Comparison of ENCODE assay signal across 23 mouse cellular contexts in genomic region chr15:82907306-82907705, GRCm38 (mm10).
DNase-seq lines count a peak whose midpoint lies in the region; ATAC-seq and TF ChIP-seq lines count a peak whose summit lies in the region.
"Had no signal": no experiment of that assay in that cellular context is flagged by ENCODE, and none has a peak within 500 bp of the region (broad histone marks: within the 10 kb centered on the region; RNA-seq: fewer than 3 reads in every experiment).

No protein-coding gene starts in this region.

- no peak overlapping the region for H3K9ac ChIP-seq in forebrain, embryonic 13.5 days
- H3K9ac ChIP-seq in hindbrain, postnatal 0 days (replicated peaks; ENCODE audit: low read length): no peak overlapping the region
- H3K9ac ChIP-seq: intestine, embryonic 15.5 days; limb, embryonic 13.5 days; liver, embryonic 14.5 days; lung, embryonic 15.5 days; neural tube, embryonic 12.5 days had no signal

- no peak for DNase-seq in forebrain, embryonic 10.5 days (ENCODE audit: extremely low spot score, low spot score)
- DNase-seq in hindbrain, embryonic 10.5 days (ENCODE audit: low spot score): no peak
- no peak for DNase-seq in hindbrain, postnatal 0 days (ENCODE audit: low spot score)
- peak; percentile 2 for DNase-seq in ovary, postnatal 36 days (ENCODE audit: low spot score)
- no peak for DNase-seq in ovary, postnatal 14 days (ENCODE audit: low spot score)
- DNase-seq in embryonic facial prominence, embryonic 10.5 days (ENCODE audit: low spot score): peak; percentile 7
- DNase-seq in left cerebral cortex, postnatal 14 days (ENCODE audit: low spot score in 2 of 2): no peak
- DNase-seq: adrenal gland, postnatal 10 days; cerebellum, adult 9-10 months; gastrocnemius, postnatal 10 days; kidney, postnatal 36 days; right cerebral cortex, postnatal 14 days; thymus, postnatal 14 days had no signal

- H3K27me3 ChIP-seq in forebrain, embryonic 13.5 days: peaks cover 26% of the 10 kb centered on the region
- peaks cover 100% of the 10 kb centered on the region for H3K27me3 ChIP-seq in forebrain, embryonic 10.5 days (ENCODE audit: poor library complexity, severe bottlenecking)
- peaks cover 99% of the 10 kb centered on the region for H3K27me3 ChIP-seq in hindbrain, embryonic 10.5 days (ENCODE audit: insufficient read depth, poor library complexity, severe bottlenecking)
- H3K27me3 ChIP-seq in hindbrain, postnatal 0 days (ENCODE audit: insufficient read depth, low read length): no peaks in the 10 kb centered on the region
- H3K27me3 ChIP-seq in embryonic facial prominence, embryonic 10.5 days (replicated peaks; ENCODE audit: low read depth, poor library complexity, severe bottlenecking): peaks cover 89% of the 10 kb centered on the region

- H3K4me3 ChIP-seq in forebrain, embryonic 13.5 days: no peak overlapping the region
- no peak overlapping the region for H3K4me3 ChIP-seq in forebrain, embryonic 10.5 days
- H3K4me3 ChIP-seq in hindbrain, embryonic 10.5 days: no peak overlapping the region
- H3K4me3 ChIP-seq in hindbrain, postnatal 0 days (ENCODE audit: low read length): no peak overlapping the region
- no peak overlapping the region for H3K4me3 ChIP-seq in embryonic facial prominence, embryonic 10.5 days
- H3K4me3 ChIP-seq: intestine, embryonic 15.5 days; limb, embryonic 13.5 days; lung, embryonic 15.5 days; neural tube, embryonic 12.5 days had no signal

- 0 out of 2 replicates have a peak overlapping the region, but pooled peaks have one; percentile 44 for H3K27ac ChIP-seq in forebrain, embryonic 13.5 days
- no peak overlapping the region for H3K27ac ChIP-seq in forebrain, embryonic 10.5 days
- H3K27ac ChIP-seq in hindbrain, embryonic 10.5 days: peak overlapping the region; percentile 31; the same call in 1 of the 2 replicates
- no peak overlapping the region for H3K27ac ChIP-seq in hindbrain, postnatal 0 days
- H3K27ac ChIP-seq in embryonic facial prominence, embryonic 10.5 days (replicated peaks): 0 out of 2 replicates have a peak overlapping the region, but pooled peaks have one; percentile 49
- H3K27ac ChIP-seq: intestine, embryonic 15.5 days; liver, embryonic 14.5 days; lung, embryonic 15.5 days; macrophage; neural tube, embryonic 12.5 days had no signal

- H3K9me3 ChIP-seq in forebrain, embryonic 13.5 days (replicated peaks): no peaks in the 10 kb centered on the region
- no peaks in the 10 kb centered on the region for H3K9me3 ChIP-seq in forebrain, embryonic 10.5 days
- no peaks in the 10 kb centered on the region for H3K9me3 ChIP-seq in hindbrain, embryonic 10.5 days
- no peaks in the 10 kb centered on the region for H3K9me3 ChIP-seq in hindbrain, postnatal 0 days (ENCODE audit: low read length)
- no peaks in the 10 kb centered on the region for H3K9me3 ChIP-seq in embryonic facial prominence, embryonic 10.5 days
- H3K9me3 ChIP-seq: intestine, embryonic 15.5 days; limb, embryonic 13.5 days; lung, embryonic 15.5 days; neural tube, embryonic 12.5 days had no signal

- WGBS in forebrain, embryonic 13.5 days: 83% methylated on average over 5 of the region's 5 CpGs
- 83% methylated on average over 5 of the region's 5 CpGs for WGBS in forebrain, embryonic 10.5 days
- 85% methylated on average over 5 of the region's 5 CpGs for WGBS in hindbrain, embryonic 10.5 days
- 78% methylated on average over 5 of the region's 5 CpGs for WGBS in hindbrain, postnatal 0 days
- 82% methylated on average over 5 of the region's 5 CpGs for WGBS in embryonic facial prominence, embryonic 10.5 days

- H3K36me3 ChIP-seq in forebrain, embryonic 13.5 days (ENCODE audit: poor library complexity, severe bottlenecking): no peaks in the 10 kb centered on the region
- H3K36me3 ChIP-seq in forebrain, embryonic 10.5 days (replicated peaks): no peaks in the 10 kb centered on the region
- H3K36me3 ChIP-seq in hindbrain, embryonic 10.5 days: no peaks in the 10 kb centered on the region
- no peaks in the 10 kb centered on the region for H3K36me3 ChIP-seq in hindbrain, postnatal 0 days (ENCODE audit: insufficient read depth, low read length)
- H3K36me3 ChIP-seq in embryonic facial prominence, embryonic 10.5 days (replicated peaks): no peaks in the 10 kb centered on the region
- H3K36me3 ChIP-seq: intestine, embryonic 15.5 days; limb, embryonic 13.5 days; lung, embryonic 15.5 days; neural tube, embryonic 12.5 days had no signal

- TF ChIP-seq CTCF in hindbrain, postnatal 0 days (IDR thresholded peaks at IDR 0.05; ENCODE audit: low read depth): no peak

- H3K4me2 ChIP-seq in forebrain, embryonic 13.5 days: no peak overlapping the region
- H3K4me2 ChIP-seq in hindbrain, postnatal 0 days (ENCODE audit: low read depth, low read length): no peak overlapping the region
- H3K4me2 ChIP-seq: intestine, embryonic 15.5 days; limb, embryonic 13.5 days; lung, embryonic 15.5 days; midbrain, embryonic 11.5 days; neural tube, embryonic 12.5 days had no signal

- intact Hi-C loops in left cerebral cortex, postnatal 14 days (cut with DNase I): no loop called here

- no peak for ATAC-seq in forebrain, embryonic 13.5 days
- ATAC-seq in hindbrain, postnatal 0 days: no peak
- ATAC-seq: activated CD4-positive, CD25-positive, alpha-beta regulatory T cell, adult 4 months; CD4-positive, CD25-positive, alpha-beta regulatory T cell, adult 4 months had no signal

- H3K4me1 ChIP-seq in forebrain, embryonic 13.5 days: peaks cover 74% of the 10 kb centered on the region
- H3K4me1 ChIP-seq in forebrain, embryonic 10.5 days: peaks cover 96% of the 10 kb centered on the region
- H3K4me1 ChIP-seq in hindbrain, embryonic 10.5 days (replicated peaks): peaks cover 86% of the 10 kb centered on the region
- H3K4me1 ChIP-seq in hindbrain, postnatal 0 days (ENCODE audit: insufficient read depth, low read length): peaks cover 26% of the 10 kb centered on the region
- peaks cover 88% of the 10 kb centered on the region for H3K4me1 ChIP-seq in embryonic facial prominence, embryonic 10.5 days

Comparison
In these comparisons a context has a peak if more than half of its experiments do, and no peak if none do; other contexts are left out.
1. H3K27ac ChIP-seq: peak in forebrain, embryonic 13.5 days (single experiment), hindbrain, embryonic 10.5 days (single experiment) and embryonic facial prominence, embryonic 10.5 days (single experiment); none in forebrain, embryonic 10.5 days (single experiment) and hindbrain, postnatal 0 days (single experiment).
2. DNase-seq: peak in ovary, postnatal 36 days (single experiment) and embryonic facial prominence, embryonic 10.5 days (single experiment); none in forebrain, embryonic 10.5 days (single experiment), hindbrain, embryonic 10.5 days (single experiment), hindbrain, postnatal 0 days (single experiment), ovary, postnatal 14 days (single experiment) and left cerebral cortex, postnatal 14 days (0 of 2).